Mouse (Mus musculus) stomach, postnatal 0 days (tissue): ENCODE results near the gene Pdha2.

Experiments
- CTCF ChIP-seq: IDR thresholded peaks from 2 replicates; pipeline ENCODE4 v1.5.1; 2016; ENCODE audit warnings: antibody characterized with exemption, low read depth, mild to moderate bottlenecking, moderate library complexity
- EP300 ChIP-seq: optimal IDR thresholded peaks from 2 replicates; pipeline ENCODE3; 2016; ENCODE audit warnings: antibody characterized with exemption

DNA sequence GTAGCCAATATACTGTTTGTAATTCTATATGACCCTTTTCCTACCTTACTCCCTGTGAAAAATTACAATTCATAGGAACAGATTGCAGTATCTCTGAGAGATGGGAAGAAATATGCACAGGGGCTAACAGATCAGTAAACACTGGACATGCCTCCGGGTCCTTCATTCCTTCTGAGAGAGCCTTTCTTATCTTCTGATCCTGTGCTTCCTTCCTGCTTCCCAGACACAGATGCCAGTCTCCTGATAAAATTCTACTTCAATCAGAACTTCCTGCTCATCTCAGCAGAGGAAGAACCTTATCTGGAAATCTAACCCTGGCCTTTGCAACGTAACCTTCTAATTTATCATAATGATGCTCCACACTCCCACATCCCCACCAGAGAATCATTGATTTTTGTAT is 6.4 kb upstream of the Pdha2 start:
- TF ChIP-seq CTCF (no peak), EP300 (no peak)
